Mouse (Mus musculus): Measurements from ENCODE around the gene Tgfbr2.
"Not testable (repeated sequence)": the region's sequence is repeated elsewhere in the genome, so short reads cannot be mapped to it uniquely, and the experiment has no call there.

Gene Tgfbr2

DNA sequence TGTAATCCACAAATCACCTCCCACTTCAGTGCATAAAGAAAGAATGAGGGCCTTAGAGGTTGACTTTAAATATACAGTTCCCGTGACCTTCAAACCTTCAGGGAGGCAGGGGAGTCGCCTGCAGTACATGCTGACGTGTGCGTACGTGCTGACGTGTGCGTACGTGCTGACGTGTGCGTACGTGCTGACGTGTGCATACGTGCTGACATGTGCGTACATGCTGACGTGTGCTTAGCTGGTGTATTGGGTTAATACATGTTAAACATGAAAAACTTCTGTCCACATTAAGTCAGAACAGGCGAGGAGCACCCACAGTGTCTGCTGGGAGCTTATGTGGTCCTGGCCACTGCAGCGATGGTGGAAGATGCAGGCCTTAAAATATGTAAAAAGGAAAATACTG lies 110.4 kb downstream of the Tgfbr2 start:
- DNase-seq (ENCODE audit: low read depth): no peak

DNA sequence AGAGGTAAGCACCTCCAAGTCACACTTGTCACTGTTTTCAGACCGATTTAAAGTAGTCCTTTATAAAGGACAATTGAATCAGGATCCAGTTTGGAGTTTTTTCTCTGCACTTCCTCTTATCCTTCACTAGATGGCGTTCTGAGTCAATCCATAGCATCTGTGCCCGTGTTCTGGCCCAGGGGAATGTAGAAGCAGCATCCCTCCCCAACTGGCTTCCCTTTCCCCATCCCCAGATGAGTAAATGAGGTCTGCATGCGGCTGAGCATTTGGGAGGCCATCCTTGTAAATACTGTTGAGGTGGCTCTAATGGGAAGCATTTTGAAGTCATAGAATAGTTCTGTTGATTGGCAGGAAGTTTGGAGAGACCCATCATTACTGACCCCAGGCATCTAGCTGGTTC lies 114.5 kb downstream of the Tgfbr2 start:
- peak; percentile 51 for DNase-seq (ENCODE audit: low read depth)

DNA sequence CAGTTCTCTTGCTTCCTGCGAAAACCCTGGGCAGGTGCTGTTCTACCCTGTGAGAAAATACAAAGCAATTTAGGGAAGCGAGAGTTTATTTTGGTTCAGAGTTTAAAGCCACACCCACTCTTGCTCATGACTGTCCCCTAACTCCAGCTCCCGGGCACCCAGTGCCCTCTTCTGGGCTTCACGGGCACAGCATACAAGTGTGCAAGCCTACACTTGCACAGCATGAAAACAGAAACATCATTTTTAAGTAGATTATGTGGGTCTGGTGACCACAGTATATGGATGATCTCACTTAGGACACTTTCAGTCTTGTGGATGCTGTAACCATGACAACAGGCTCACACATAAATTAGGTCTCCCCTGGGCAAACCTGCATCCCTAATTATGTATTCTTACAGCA lies 116.0 kb downstream of the Tgfbr2 start:
- DNase-seq (ENCODE audit: low read depth): peak; percentile 19

DNA sequence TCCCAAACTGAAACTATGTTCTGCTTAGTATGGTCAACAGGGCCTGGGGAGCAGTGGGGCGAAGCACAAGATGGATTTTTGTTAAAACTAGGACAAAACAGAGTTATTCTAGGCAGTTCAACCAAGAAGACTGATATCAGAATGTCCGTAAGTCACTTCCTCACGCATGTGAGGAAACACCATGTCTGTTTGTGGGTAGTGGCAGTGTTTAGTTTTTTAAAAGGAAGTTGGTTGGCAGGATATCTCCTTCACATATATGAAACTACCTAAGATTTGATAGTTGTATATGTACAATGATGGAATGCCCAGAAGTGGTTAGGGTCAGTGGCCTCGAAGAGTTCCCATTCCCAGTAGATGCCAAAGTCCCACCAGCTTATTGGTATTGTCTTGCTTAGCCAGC lies 116.7 kb downstream of the Tgfbr2 start:
- DNase-seq (ENCODE audit: low read depth): no peak

DNA sequence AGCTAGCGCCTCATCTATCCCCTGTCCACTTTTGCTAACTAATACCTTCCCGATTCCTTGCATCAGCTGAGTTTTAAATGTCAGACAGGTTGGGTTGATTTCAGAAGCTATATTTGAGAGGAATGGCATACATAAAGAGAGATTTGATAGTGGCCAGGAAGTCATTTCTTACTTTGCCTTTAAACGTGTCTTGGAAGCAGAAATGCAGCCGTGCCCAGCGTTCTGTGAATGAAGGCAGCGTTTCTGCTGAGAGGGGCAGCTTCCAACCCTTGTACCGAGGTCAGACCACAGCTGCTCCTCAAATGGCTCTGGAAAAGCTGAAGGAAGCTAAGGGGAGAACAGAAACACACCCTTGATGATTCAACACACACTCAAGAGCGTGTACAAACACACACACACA lies 121.2 kb downstream of the Tgfbr2 start:
- no peak for DNase-seq (ENCODE audit: low read depth)

DNA sequence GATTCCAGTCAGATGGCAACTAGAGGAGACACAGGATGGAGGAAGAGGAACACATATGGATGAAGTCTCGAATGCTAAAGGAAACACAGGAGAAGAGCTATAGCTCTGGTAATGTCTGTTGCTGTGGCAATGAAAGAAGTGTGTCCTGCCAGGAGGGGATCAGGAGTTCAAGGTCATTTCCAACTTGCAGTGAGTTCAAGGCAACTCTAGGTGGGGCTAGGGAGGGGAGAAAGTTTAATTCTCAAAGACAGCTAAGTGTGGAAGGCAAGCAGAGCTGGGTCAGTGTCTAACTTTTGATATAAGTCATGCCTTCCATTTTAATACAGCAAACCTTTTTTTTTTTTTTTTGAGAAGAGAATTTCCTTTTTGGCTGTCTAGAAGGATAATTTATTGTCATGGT lies 125.2 kb downstream of the Tgfbr2 start:
- DNase-seq (ENCODE audit: low read depth): no peak

DNA sequence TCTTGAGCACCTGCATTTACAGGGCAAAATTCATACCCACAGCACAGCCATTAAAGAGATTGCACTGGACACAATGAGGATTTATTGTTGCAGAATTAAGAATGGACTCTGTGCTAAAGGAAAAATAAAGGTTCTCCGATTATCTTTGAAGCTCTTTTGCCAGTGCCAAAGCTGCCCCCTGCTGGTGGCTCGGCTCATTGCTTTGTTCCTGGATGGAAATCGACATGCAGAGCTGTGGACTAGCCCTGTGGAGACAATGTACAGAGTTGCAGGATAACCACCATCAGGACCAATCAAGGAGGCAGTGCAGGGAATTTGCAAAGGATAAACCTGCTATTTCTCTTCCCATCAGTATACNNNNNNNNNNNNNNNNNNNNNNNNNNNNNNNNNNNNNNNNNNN lies 133.4 kb downstream of the Tgfbr2 start:
- DNase-seq (ENCODE audit: low read depth): peak; percentile 80

DNA sequence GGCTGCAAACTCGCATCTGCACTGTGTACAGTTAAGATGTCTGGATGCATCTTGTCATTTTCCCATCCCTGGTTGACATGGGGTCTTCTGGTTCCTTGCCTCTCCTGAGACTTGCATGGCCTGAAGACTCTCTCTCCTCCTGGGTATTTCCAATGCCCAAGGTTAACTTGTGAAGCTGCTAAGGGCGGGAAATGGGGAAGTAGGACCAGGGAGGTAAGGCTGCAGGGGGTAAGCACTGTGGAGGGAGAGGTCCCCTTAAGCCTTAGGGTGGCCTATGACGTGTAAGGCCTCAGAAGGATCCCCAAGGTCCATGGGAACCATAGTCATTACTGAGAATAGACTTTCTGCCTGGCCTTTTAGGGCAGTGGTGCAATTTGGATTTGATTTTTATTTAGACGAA lies 133.8 kb downstream of the Tgfbr2 start:
- DNase-seq (ENCODE audit: low read depth): no peak

DNA sequence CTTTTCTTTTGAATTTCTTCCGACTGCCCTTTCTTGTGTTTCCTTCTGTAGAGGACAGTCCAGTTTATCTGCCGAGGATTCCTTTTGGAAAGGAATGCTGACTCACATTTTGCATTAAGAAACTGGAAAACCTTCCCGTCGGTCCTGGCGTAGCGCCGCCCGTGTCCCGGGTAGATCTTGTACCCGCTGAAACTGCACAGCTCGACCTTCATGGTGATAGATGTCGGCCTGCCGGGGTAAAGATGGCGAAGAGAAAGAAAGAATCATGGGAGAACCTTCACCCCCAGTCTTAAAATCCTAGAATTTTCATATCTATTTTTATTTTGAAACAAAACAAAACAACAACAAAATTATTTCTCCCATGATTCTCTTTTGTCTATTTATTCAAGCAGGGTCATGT lies 134.3 kb downstream of the Tgfbr2 start:
- not testable (repeated sequence) for DNase-seq (ENCODE audit: low read depth)

DNA sequence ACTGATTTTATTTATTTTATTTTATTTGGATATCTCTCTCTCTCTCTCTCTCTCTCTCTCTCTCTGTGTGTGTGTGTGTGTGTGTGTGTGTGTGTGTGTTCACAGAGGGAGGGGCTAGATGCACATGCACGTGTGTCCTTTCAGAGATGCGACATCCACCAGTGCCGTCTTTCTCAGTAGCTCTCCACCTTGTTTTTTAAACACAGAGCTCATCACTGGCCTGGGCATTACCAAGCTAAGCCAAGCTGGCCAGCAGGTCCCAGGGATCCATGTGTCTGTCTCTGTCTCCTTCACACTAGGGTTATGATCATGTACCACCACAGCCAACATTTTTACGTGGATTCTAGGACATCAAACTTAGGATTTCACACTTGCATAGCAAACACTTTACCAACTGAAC lies 135.2 kb downstream of the Tgfbr2 start:
- DNase-seq (ENCODE audit: low read depth): no peak

DNA sequence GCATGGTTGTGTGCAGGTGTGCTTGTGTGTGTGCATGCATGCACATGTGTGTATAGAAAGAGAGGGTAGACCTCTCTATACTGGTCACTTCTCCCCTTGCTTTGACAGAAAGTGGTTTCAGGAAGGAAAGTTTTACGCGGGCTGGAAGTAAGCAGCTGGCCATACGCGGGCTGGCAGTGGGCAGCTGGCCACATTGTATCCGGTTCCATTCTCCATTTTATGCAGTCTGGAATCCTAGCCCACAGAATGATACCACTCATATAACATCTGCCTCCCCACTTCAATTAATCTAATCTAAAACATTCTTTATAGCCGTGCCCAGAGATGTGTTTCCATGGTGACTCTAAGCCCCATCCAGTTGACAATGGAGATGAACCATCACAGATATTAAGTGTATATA lies 136.9 kb downstream of the Tgfbr2 start:
- no peak for DNase-seq (ENCODE audit: low read depth)
